Mouse (Mus musculus) adrenal gland, adult (tissue): Measurements from ENCODE around the gene Map1b.

ENCODE experiments used
- DNase-seq, 2 experiments: peaks; one replicate each; pipeline ENCODE4 v3.0.0; 2022 to 2023; ENCODE audit warnings: low spot score in 1 of 2; ENCODE audit not compliant: inconsistent age in 2 of 2

Gene Map1b

GRCm38 (mm10) chr13:99537908-99538513, 21.7 kb upstream of the Map1b start:
- DNase-seq: no peak

DNA sequence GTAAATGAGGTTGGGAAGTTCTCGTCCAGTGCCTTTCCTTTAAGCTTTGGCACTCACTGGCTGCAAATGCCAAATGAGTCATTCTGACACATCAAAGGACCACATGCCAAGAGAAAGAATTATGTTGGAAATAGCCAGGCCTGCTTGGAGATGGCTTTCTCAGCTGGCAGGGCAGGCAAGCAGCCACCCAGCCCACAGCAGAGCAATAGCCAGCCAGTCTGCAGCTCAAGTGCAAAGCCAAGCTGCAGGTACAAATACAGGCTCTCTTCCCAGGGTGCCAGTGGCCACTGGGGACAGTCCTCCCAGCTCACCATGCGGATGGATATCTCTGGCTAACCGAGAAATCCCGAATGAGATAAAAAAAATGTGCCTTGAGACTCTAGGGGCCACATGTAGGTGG, 12.1 kb upstream of the Map1b start:
- DNase-seq: peak; percentile 87 to 93

GRCm38 (mm10) chr13:99527936-99528335, 11.6 kb upstream of the Map1b start:
- no peak for DNase-seq

DNA sequence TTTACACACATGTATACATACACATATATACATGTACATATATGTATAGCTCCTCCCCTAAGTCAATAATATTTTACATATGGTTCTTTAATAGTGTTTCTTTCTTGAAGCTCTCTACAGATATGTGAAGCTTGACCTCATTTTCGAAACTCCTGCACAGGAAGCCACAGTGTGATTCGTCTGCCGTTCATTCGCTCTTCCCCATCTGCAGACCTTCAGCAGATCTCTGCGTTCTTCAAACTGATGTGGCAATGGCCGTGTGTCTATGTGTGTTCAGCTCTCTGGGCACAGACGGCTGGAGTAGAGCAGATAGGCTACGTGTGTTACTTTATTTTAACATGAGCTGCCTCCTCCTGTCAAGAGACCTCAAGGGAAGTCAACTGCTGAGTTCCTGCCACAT, 9.2 kb upstream of the Map1b start:
- DNase-seq: no peak

GRCm38 (mm10) chr13:99517836-99518235, 1.5 kb upstream of the Map1b start:
- DNase-seq: no peak

GRCm38 (mm10) chr13:99515736-99516447, 448 bp downstream of the Map1b start:
- no peak for DNase-seq

DNA sequence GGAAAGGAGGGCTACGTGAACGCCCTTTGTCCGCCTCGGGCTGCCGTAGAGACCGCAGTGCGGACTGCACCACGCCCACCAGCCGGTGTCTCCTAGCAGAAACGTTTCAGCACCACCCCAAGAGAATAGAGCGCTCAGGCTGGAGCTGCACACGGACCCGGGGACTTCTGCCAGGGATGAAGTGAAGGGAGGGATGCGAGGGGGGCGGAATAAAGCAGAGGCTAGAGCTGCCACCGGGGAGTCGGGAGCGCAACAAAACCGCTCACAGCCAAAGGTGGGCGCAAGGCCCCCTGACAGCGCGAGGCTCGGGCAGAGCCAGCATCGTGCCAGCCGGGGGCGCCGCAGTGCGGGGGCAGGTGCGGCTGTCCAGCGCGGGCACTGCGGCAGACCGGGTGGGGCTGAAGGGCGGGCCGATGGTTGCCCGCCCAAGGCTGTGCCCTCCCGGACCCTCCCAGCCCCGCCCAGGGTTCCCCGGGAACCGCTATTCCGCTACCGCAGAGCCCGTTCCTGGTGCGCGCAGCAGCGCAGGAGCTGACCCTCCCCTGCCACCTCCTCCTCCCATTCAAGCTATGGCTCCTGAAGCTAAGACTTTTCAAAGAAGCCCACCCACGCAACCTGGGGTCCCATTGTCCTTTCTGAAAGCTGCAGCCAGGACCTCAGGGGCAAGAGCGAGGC, 1.3 kb downstream of the Map1b start:
- peak; percentile 83 to 91 for DNase-seq

GRCm38 (mm10) chr13:99513990-99514389, 2.4 kb downstream of the Map1b start:
- DNase-seq: peak; percentile 73 to 83

DNA sequence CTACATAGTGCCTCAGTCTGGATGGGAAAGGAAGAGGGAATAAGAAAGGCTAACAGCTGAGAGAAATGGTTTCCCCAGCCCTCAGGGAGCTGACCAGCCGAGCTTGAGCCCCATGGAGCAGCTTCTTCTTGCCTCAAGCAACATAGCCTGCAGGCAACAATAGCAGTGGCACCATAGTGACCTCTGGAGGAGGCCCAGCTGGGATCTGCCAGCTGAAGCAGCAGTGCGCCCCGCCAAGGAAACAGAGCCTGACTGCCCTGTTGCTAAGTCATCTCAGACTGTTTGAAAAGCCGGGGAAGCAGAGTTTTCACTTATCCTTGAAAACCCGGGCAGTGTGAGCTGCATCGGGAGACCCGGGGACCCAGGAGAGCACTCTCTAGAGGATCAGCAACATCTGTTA, 3.2 kb downstream of the Map1b start:
- DNase-seq: peak; percentile 79 to 88

- DNase-seq: no peak
Observed at GRCm38 (mm10) chr13:99509896-99510295, 6.4 kb downstream of the Map1b start.

DNA sequence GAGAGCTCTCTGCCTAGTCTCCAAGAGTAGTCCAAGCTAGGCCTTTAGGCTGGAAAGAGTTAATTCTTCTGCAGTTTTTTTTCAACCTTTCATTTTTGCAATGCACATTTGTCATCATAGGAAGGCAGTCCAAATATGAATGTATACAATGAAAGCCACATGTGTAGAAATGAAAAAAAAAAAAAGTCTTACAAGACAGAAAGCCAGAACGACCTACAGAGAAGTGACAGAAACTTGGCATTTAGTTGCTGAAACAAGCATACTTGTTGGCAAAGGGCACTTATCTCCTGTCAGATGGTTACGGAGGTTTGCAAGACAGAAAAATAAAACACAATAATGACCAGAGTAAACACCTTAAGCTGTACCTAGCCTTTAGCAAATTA, 9.8 kb downstream of the Map1b start:
- no peak for DNase-seq

DNA sequence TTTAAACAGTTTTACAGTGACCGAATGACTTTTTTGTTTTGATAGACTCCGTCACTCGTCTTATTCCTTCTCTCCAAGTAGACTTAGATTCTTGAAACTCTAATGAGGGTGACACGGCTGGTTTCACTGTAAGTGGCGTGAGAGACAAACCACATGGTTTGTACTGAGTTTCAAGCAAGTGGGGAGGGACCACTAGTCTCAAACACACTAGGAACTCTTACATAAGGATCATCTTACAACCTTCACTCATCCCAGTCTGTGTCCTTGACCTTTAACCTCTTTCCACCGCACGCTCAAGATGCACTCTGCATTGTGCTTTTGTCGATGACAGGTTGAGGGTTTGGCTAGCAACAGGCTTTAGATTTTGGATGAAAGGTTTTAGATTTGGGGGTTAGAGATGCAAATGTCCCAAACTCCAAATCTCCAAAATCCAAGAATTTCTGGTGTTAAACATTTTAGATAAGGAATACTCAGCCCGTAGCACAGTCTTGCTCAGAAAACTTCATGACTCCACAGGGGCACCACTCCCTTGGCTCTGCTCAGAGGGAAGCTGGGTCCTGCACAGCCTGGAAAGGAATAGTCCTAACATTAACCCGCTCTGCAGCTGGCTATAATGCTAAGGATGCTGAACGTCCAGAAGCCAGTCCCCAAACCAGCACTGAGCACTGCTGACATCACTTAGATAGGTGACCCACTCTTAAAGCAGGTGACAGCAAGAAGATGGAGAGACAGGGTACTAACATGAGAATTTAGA, 10.3 kb downstream of the Map1b start:
- DNase-seq: peak in 1 of 2 experiments; percentile 50

DNA sequence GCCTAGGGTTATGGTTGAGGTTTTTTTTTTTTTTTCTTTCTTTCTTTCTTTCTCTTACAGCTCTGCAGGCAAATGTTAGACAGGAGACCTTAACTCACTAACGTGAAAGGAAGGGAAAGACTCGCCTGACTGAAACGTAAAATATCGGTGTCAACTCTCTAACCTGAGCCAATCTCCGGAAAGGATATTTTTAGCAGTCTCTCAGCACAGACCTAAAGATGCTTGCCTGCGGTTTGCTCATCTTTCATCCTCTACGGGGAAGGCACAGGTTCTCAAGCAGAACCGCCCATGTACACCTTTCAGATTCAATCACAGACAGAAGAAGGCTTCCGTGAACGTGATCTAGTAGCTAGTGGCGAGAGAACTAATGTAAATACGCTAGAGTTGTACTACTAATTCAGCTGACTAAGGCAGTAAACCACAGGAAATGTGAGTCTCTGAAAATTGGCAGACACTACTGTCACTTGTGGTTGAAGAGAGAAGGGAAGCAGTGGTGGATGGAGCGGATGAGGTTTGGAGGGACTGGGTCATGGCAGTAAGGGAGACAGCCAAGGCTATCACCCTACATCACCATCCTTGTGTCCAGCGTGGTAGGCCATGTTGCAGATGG, 12.9 kb downstream of the Map1b start:
- peak in 1 of 2 experiments; percentile 41 for DNase-seq

- no peak for DNase-seq
Observed at GRCm38 (mm10) chr13:99502911-99503310, 13.4 kb downstream of the Map1b start.

- no peak for DNase-seq
Observed at GRCm38 (mm10) chr13:99502126-99502744, 14.1 kb downstream of the Map1b start.

DNA sequence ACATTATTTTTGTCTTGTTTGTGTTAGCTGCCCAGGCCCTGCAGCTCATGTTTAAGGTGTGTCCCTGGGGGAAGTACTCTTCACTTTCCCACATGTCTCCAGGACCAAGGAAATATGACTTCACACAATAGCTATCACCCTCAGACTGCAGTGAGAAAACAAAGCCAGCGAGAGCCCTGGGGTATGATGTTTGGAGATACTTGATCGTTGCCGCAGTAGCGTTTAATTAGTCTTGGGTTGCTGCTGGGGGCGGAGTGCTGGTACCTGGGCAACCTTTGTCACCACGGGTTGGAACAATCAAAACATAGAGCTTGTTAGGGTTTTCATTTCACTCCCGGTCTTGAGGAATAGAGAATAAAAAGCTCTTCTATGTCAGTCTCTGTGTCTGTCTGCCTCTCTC, 14.9 kb downstream of the Map1b start:
- no peak for DNase-seq

- DNase-seq: no peak
Observed at GRCm38 (mm10) chr13:99500609-99501008, 15.7 kb downstream of the Map1b start.

DNA sequence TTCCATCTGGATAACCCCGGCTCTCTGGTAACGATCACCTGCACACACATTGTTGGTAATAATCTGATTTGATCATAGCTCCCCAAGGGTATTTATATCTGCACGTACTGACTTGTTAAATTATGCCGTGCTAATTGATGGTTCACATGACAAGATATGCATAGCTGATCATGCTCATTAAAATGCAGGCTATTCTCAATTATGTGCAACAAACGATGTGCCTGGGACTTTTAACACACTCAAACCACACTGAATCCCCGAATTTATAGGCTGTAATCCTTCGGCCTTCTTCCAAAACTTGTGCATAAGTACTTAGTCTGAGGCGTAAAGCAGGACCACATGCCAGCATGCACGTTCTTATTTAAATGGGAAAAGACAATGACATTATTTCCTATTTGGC, 16.6 kb downstream of the Map1b start:
- DNase-seq: no peak

GRCm38 (mm10) chr13:99496106-99496505, 20.2 kb downstream of the Map1b start:
- DNase-seq: no peak

DNA sequence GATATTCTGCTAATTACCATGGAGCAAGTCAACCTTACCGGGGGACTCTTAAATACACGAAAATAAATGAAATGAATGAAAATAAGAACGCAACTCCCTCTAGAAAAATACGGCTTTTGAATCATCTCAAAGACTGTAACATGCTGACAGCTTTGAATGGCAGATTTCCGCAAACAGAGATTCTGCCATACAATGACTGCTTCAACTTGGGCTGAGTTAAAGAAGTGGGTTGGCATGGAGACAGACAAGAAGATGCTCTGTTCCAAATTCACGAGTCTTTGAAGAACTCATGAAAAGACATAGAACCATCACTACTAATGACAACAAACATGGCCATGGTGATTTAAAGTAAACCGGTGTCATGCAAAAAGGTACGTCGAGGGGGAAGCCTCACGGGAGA, 21.9 kb downstream of the Map1b start:
- no peak for DNase-seq
